Mouse (Mus musculus): ENCODE data around the gene Gm44790. TPM values are rescaled to one million over a fixed set of nuclear protein-coding genes. Genes with fewer than 3 reads are reported as not detected.

Gm44790 gene
- polyA plus RNA-seq, 1 experiment from 2014 or later, result 0.37 TPM

Other genes starting within 250 kb of the Gm44790 start
- gene Tgfa, start 231.4 kb upstream of the Gm44790 start, polyA plus RNA-seq (2014; fragmentation: Nextera tagmentation; extraction: Ambion mirVana), result 1.7 and 1.9 TPM in 2 replicates
- 164 and 168 TPM in 2 replicates for gene Fam136a, start 61.0 kb upstream of the Gm44790 start, polyA plus RNA-seq (2014; fragmentation: Nextera tagmentation; extraction: Ambion mirVana)
- gene Snrpg, start 55.4 kb upstream of the Gm44790 start, polyA plus RNA-seq (2014; fragmentation: Nextera tagmentation; extraction: Ambion mirVana), result 775 and 792 TPM in 2 replicates
- 94.8 and 95.3 TPM in 2 replicates for gene Pcyox1, start 29.5 kb upstream of the Gm44790 start, polyA plus RNA-seq (2014; fragmentation: Nextera tagmentation; extraction: Ambion mirVana)
- 271 and 307 TPM in 2 replicates for gene Tia1, start 22.4 kb upstream of the Gm44790 start, polyA plus RNA-seq (2014; fragmentation: Nextera tagmentation; extraction: Ambion mirVana)
- gene C87436, start 11.7 kb downstream of the Gm44790 start, polyA plus RNA-seq (2014; fragmentation: Nextera tagmentation; extraction: Ambion mirVana), result 28.1 and 28.6 TPM in 2 replicates
- 573 and 583 TPM in 2 replicates for gene Pcbp1, start 99.7 kb downstream of the Gm44790 start, polyA plus RNA-seq (2014; fragmentation: Nextera tagmentation; extraction: Ambion mirVana)
- gene Asprv1, start 201.5 kb downstream of the Gm44790 start, polyA plus RNA-seq (2014; fragmentation: Nextera tagmentation; extraction: Ambion mirVana), result 0.35 and 0.59 TPM in 2 replicates
- 16.8 and 17.5 TPM in 2 replicates for gene Mxd1, start 242.5 kb downstream of the Gm44790 start, polyA plus RNA-seq (2014; fragmentation: Nextera tagmentation; extraction: Ambion mirVana)

Measured in forebrain, embryonic 11.5 days (tissue).